Mouse (Mus musculus) right cerebral cortex, postnatal 14 days (tissue): ENCODE data around the gene Litaf.

Source experiments
- DNase-seq: peaks from one replicate; pipeline ENCODE4 v3.0.0; 2022

The Litaf gene

GRCm38 (mm10) chr16:10950539-10950938 is 115.4 kb downstream of the Litaf start:
- no peak for DNase-seq

DNA sequence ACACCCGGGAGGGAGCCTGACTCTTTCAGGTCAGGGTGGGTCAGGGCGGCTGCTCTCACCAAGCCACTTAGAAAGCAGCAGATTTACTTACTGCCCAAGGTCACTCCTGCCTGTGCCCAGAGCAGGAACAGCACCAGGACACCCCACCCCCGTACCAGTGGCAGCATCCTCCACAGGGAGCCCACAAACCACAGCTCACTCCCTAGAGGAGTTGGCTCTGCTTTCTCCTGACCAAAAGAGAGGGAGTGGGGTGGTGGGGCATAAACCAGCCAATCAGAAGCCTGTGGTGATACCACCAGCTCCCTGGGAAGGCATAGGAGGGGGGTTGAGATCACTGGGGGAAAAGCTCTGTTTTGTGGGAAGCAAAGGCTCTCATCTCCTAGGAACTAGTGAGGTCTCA is 118.2 kb downstream of the Litaf start:
- DNase-seq = no peak

DNA sequence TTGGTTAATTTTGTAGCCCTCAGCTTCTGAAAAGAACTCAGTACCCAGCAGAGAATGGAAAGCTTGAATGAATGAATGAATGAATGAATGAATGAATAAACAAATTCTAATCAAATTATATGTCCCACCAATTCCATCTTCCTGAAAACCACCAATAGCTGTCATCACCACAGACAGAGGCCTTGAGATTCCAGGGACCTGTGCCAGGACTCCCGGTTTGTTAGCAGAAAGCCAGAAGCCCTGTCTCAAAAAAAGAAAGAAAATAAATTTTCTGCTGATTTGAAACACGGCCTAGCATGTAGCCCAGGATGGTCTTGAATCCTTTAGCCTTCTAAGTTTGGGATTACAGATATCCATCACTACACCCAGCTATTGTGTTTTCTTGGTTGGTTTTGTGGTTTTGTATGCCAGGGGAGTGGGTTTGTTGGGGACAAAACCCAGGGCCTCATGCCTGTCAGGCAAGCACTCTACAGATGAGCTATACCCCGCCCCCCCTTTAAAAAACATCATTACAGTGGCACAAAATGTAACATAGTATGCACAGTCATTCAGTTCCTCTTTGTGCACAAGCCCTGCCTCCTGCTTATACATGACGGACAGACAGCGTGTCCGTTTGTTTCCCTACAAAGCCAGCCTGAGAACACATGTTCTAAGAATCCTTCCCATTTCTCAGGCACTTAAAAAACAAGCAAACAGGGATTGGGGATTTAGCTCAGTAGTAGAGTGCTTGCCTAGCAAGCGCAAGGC is 120.4 kb downstream of the Litaf start:
- DNase-seq = no peak

GRCm38 (mm10) chr16:10944545-10944944 is 121.4 kb downstream of the Litaf start:
- DNase-seq = peak; percentile 29

DNA sequence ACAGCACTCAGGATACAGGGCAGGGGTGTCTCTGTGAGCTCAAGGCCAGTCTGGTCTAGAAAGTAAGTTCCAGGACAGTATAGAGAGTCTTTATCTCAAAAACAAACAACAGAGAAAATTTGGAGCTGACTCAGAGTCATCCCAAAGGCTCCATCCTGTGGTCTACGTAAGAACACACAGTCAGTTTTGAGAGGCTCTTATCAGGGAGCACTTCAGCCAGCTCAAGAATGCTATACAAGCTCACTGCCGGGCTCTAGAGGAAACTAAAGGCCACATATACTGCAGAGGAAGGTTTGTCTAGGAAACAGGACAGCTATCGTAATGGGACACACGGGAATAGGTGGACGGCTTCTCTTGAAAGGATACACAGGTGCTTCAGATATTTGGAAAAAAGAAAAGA is 122.7 kb downstream of the Litaf start:
- DNase-seq = no peak

DNA sequence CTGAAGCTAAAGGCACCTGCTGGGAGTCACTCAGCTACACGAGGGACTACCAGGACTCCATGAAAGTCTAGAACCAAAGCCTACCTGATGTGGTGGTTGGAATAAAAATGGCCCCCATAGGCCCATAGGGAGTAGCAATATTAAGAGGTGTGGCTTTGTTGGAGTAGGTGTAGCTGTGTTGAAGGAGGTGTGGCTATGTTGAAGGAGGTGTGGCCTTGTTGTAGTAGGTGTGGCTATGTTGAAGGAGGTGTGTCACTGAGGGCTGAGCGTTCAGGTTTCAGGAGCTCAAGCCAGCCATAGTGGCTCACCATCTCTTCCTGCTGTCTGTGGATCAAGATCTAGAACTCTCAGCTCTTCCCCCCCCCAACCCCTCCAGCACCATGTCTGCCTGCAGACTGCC is 125.3 kb downstream of the Litaf start:
- no peak for DNase-seq

- DNase-seq = no peak
Measured at GRCm38 (mm10) chr16:10939932-10940331, 126.0 kb downstream of the Litaf start.

DNA sequence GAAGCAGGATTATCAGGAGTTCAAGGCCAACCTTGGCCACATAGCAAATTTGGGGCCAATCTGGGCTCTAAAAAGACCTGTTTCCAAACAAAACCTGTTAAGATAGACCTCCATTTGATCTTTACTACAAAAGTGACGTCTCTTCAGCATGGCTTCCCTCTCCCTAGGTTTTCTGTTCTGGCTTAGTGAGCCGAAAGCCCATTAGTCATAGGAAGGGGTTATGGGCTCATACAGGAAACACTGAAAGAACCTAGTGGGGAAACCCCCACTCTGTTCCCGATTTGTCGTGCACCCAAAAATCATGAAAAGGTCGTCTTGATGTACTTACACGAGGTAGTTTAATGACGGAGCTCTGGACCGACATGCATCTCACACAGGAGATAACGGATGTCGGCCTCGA is 128.5 kb downstream of the Litaf start:
- no peak for DNase-seq

GRCm38 (mm10) chr16:10936700-10937319 is 129.1 kb downstream of the Litaf start:
- no peak for DNase-seq

GRCm38 (mm10) chr16:10934047-10934446 is 131.9 kb downstream of the Litaf start:
- no peak for DNase-seq

DNA sequence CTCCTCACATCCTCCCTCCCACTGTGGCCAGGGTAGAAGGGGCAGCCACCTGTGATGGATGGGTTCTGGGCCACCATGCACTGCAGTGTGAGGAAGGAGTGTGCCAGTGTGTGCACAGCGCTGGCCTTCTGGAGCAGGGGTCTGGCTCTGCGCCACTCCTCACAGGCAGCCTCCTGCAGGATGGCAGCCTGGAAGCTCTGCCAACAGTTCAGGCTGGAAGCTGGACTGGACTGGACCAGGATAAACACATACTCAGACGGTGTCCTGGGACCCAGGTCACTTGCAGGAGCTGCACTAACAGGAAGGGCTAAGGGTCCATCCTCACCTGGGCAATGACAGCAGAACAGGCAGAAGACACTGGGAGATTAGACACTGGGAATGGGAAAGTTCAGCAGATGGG is 132.6 kb downstream of the Litaf start:
- no peak for DNase-seq

- no peak for DNase-seq
Measured at GRCm38 (mm10) chr16:10927026-10927425, 138.9 kb downstream of the Litaf start.

- peak; percentile 57 for DNase-seq
Measured at GRCm38 (mm10) chr16:10925591-10926180, 140.3 kb downstream of the Litaf start.

GRCm38 (mm10) chr16:10923561-10923960 is 142.4 kb downstream of the Litaf start:
- no peak for DNase-seq

GRCm38 (mm10) chr16:10919856-10920255 is 146.1 kb downstream of the Litaf start:
- no peak for DNase-seq

GRCm38 (mm10) chr16:10916271-10916670 is 149.7 kb downstream of the Litaf start:
- no peak for DNase-seq

DNA sequence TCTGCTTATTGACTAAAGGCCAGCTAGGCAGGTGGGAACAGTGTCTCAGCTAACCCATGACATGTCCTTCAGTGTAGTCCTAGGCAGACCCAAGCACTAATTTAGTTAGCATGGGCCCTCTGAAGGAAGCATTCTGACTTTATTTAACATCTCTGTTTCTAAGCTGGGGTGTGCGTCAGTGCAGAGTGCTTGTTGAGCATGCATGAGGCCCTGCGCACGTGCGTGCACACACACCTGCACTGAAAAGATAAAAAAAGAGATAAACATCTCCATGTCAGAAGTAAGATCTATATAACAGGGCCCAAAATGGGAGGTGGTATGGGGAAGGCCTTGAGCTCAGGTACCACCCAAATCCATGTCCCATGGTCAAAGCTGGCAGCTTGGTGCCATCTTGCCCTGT is 150.9 kb downstream of the Litaf start:
- DNase-seq = no peak

DNA sequence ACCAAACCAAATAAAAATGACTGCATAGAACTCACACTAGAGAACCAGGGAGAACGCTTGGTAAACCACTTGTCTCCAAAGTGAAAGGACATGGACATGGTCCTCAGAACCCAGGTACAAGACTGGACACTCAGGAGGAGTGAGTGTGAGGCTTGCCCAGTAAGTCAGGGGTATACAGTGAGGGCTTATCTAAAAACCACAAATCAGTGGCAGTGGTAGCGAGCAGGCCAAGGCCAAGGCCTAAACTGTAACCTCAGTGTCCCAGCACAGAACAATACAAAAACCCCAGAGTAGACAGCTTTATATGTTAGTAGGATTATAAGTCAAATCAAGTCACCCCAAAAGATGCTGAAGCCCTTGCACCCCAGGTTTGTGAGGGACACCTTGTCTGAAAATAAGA is 154.9 kb downstream of the Litaf start:
- DNase-seq = no peak

GRCm38 (mm10) chr16:10910541-10910940 is 155.4 kb downstream of the Litaf start:
- DNase-seq = no peak
